Mouse (Mus musculus): ENCODE measurements around the gene Scml2. TPM values are rescaled to one million over a fixed set of nuclear protein-coding genes. Genes with fewer than 3 reads are reported as not detected.

The Scml2 gene
- under 1 TPM in 1 of 2 experiments, not detected in 1; 0.70 TPM for polyA plus RNA-seq (2017; shearing (Covaris generic))

GRCm38 (mm10) chrX:161116893-161117292 lies at the start of gene Scml2:
Scml2 (plus strand) TSS chrX:161117193.

GRCm38 (mm10) chrX:161287156-161287555 lies 170.2 kb downstream of the Scml2 start, which contains the start of gene Gm15262:
Gm15262 (plus strand) TSS chrX:161287456.

Other genes starting within 250 kb of the Scml2 start
- gene Gja6, start 210.1 kb upstream of the Scml2 start, polyA plus RNA-seq (2017; shearing (Covaris generic)) = not detected
- under 1 TPM; 0.18 to 0.55 TPM for gene Cdkl5, start 122.5 kb upstream of the Scml2 start, polyA plus RNA-seq (2017; shearing (Covaris generic))
- gene Gm15262, start 170.3 kb downstream of the Scml2 start, polyA plus RNA-seq (2017; shearing (Covaris generic)) = not detected